Mouse (Mus musculus): ENCODE data around the gene Tmem47.
A peak's percentile ranks its signal among the peaks of the same experiment; 100 is the strongest.

Tmem47 gene

GRCm38 (mm10) chrX:81070210-81070803 lies at the start of gene Tmem47:
Tmem47 (plus strand) TSS chrX:81070698.
- DNase-seq = peak; percentile 27 to 28

GRCm38 (mm10) chrX:81070804-81071461 lies 435 bp downstream of the Tmem47 start:
- no peak for DNase-seq

- DNase-seq = no peak
Measured at GRCm38 (mm10) chrX:81071746-81072640, 1.5 kb downstream of the Tmem47 start.

GRCm38 (mm10) chrX:81072651-81073050 lies 2.2 kb downstream of the Tmem47 start:
- DNase-seq = no peak

- DNase-seq = no peak
Measured at GRCm38 (mm10) chrX:81073834-81074233, 3.3 kb downstream of the Tmem47 start.

- no peak for DNase-seq
Measured at GRCm38 (mm10) chrX:81078522-81078921, 8.0 kb downstream of the Tmem47 start.

- no peak for DNase-seq
Measured at GRCm38 (mm10) chrX:81080996-81081395, 10.5 kb downstream of the Tmem47 start.

GRCm38 (mm10) chrX:81085025-81085752 lies 14.7 kb downstream of the Tmem47 start:
- DNase-seq = no peak

GRCm38 (mm10) chrX:81147416-81147815 lies 76.9 kb downstream of the Tmem47 start:
- DNase-seq = no peak

Measured in lung, adult 18-20 months (tissue).